10 mouse cellular contexts compared by ENCODE assay signal in genomic region chr6:81660478-81661395, GRCm38 (mm10).
A peak's percentile ranks its signal among the peaks of the same experiment; 100 is the strongest.
DNase-seq lines count a peak whose midpoint lies in the region; ATAC-seq lines count a peak whose summit lies in the region.
"Had no signal": no experiment of that assay in that cellular context is flagged by ENCODE, and none has a peak within 500 bp of the region (broad histone marks: within the 10 kb centered on the region; RNA-seq: fewer than 3 reads in every experiment).

No protein-coding gene starts in this region.

- H3K4me1 ChIP-seq in forebrain, embryonic 10.5 days: peaks cover 17% of the 10 kb centered on the region
- H3K4me1 ChIP-seq in hindbrain, embryonic 15.5 days (replicated peaks): no peaks in the 10 kb centered on the region
- H3K4me1 ChIP-seq in midbrain, embryonic 16.5 days (ENCODE audit: control insufficient read depth, insufficient read depth, low read length): no peaks in the 10 kb centered on the region; the same call in 1 of the 2 replicates
- H3K4me1 ChIP-seq: liver, embryonic 13.5 days; stomach, embryonic 15.5 days had no signal

- no peak overlapping the region for H3K9ac ChIP-seq in hindbrain, embryonic 15.5 days
- no peak overlapping the region for H3K9ac ChIP-seq in midbrain, embryonic 16.5 days (ENCODE audit: low read depth, low read length)
- H3K9ac ChIP-seq: liver, embryonic 13.5 days; stomach, embryonic 15.5 days had no signal

- H3K27ac ChIP-seq in forebrain, embryonic 10.5 days: peak overlapping the region; percentile 73
- H3K27ac ChIP-seq in hindbrain, embryonic 15.5 days (replicated peaks): peak overlapping the region; percentile 76
- H3K27ac ChIP-seq in midbrain, embryonic 16.5 days (ENCODE audit: low read length): peak overlapping the region; percentile 71
- H3K27ac ChIP-seq: liver, embryonic 13.5 days; stomach, embryonic 15.5 days had no signal

- no peak overlapping the region for H3K4me3 ChIP-seq in forebrain, embryonic 10.5 days
- no peak overlapping the region for H3K4me3 ChIP-seq in hindbrain, embryonic 15.5 days
- no peak overlapping the region for H3K4me3 ChIP-seq in midbrain, embryonic 16.5 days (ENCODE audit: low read depth, low read length)
- H3K4me3 ChIP-seq: liver, embryonic 13.5 days; stomach, embryonic 15.5 days had no signal

- H3K9me3 ChIP-seq in forebrain, embryonic 10.5 days: no peaks in the 10 kb centered on the region
- no peaks in the 10 kb centered on the region for H3K9me3 ChIP-seq in hindbrain, embryonic 15.5 days
- no peaks in the 10 kb centered on the region for H3K9me3 ChIP-seq in midbrain, embryonic 16.5 days (replicated peaks; ENCODE audit: control insufficient read depth, low read length, poor library complexity, severe bottlenecking)
- H3K9me3 ChIP-seq: liver, embryonic 13.5 days; stomach, embryonic 15.5 days had no signal

- peak; percentile 3 for DNase-seq in lung, postnatal 36 days
- no peak for DNase-seq in lung, postnatal 10 days
- DNase-seq in forebrain, embryonic 10.5 days (ENCODE audit: extremely low spot score, low spot score): no peak
- no peak for DNase-seq in thymus, postnatal 14 days
- DNase-seq in thymus, adult 18-20 months: no peak
- DNase-seq in adipocyte (ENCODE audit: low spot score): no peak
- DNase-seq: liver, embryonic 13.5 days had no signal

- ATAC-seq in hindbrain, embryonic 15.5 days (ENCODE audit: low FRiP score, low read depth): peak; percentile 94
- peak; percentile 91 for ATAC-seq in midbrain, embryonic 16.5 days

- 60% methylated on average over 17 of the region's 17 CpGs for WGBS in forebrain, embryonic 10.5 days
- 22% methylated on average over 17 of the region's 17 CpGs for WGBS in hindbrain, embryonic 15.5 days
- WGBS in midbrain, embryonic 16.5 days: 15% methylated on average over 17 of the region's 17 CpGs

- H3K36me3 ChIP-seq in forebrain, embryonic 10.5 days (replicated peaks): no peaks in the 10 kb centered on the region
- H3K36me3 ChIP-seq in hindbrain, embryonic 15.5 days: no peaks in the 10 kb centered on the region
- H3K36me3 ChIP-seq in midbrain, embryonic 16.5 days (ENCODE audit: control insufficient read depth, insufficient read depth, low read length): no peaks in the 10 kb centered on the region
- H3K36me3 ChIP-seq: liver, embryonic 13.5 days; stomach, embryonic 15.5 days had no signal

- H3K4me2 ChIP-seq in hindbrain, embryonic 15.5 days: peak overlapping the region; percentile 21
- peak overlapping the region; percentile 23; the same call in 1 of the 2 replicates for H3K4me2 ChIP-seq in midbrain, embryonic 16.5 days (ENCODE audit: low read length)
- H3K4me2 ChIP-seq: liver, embryonic 13.5 days; stomach, embryonic 15.5 days had no signal

- no peaks in the 10 kb centered on the region for H3K27me3 ChIP-seq in forebrain, embryonic 10.5 days (ENCODE audit: poor library complexity, severe bottlenecking)
- no peaks in the 10 kb centered on the region for H3K27me3 ChIP-seq in hindbrain, embryonic 15.5 days
- H3K27me3 ChIP-seq in midbrain, embryonic 16.5 days (ENCODE audit: control insufficient read depth, insufficient read depth, low read depth, low read length): no peaks in the 10 kb centered on the region
- H3K27me3 ChIP-seq: liver, embryonic 13.5 days; stomach, embryonic 15.5 days had no signal
